Mouse (Mus musculus): Measurements from ENCODE around the gene Brip1. TPM values are rescaled to one million over a fixed set of nuclear protein-coding genes. Genes with fewer than 3 reads are reported as not detected.

The Brip1 gene
- polyA plus RNA-seq, 1 experiment from 2014 or later: 11.1 TPM

- no peaks in the 10 kb centered on the region for H3K27me3 ChIP-seq (ENCODE audit: insufficient read depth, low read length)
- no peak overlapping the region for H3K4me2 ChIP-seq (replicated peaks; ENCODE audit: low read depth, low read length)
- H3K9ac ChIP-seq (replicated peaks; ENCODE audit: low read length): no peak overlapping the region
- ATAC-seq (ENCODE audit: low FRiP score, low TSS enrichment): no peak
- 76% methylated on average over 8 of the region's 8 CpGs for WGBS
- H3K4me3 ChIP-seq (ENCODE audit: low read length): no peak overlapping the region
- H3K4me1 ChIP-seq (ENCODE audit: insufficient read depth, low read length): no peaks in the 10 kb centered on the region
- H3K9me3 ChIP-seq (ENCODE audit: low read length): no peaks in the 10 kb centered on the region
- H3K36me3 ChIP-seq (ENCODE audit: insufficient read depth, low read length): no peaks in the 10 kb centered on the region
- H3K27ac ChIP-seq (ENCODE audit: low read length): no peak overlapping the region
Measured at GRCm38 (mm10) chr11:86050430-86051280, 150.3 kb downstream of the Brip1 start.

GRCm38 (mm10) chr11:86039994-86040393 is 161.0 kb downstream of the Brip1 start:
- no peaks in the 10 kb centered on the region for H3K27me3 ChIP-seq (ENCODE audit: insufficient read depth, low read length)
- no peak overlapping the region for H3K4me2 ChIP-seq (replicated peaks; ENCODE audit: low read depth, low read length)
- H3K9ac ChIP-seq (replicated peaks; ENCODE audit: low read length): no peak overlapping the region
- no peak overlapping the region for H3K27ac ChIP-seq (ENCODE audit: low read length)
- 78% methylated on average over 5 of the region's 5 CpGs for WGBS
- H3K9me3 ChIP-seq (ENCODE audit: low read length): no peaks in the 10 kb centered on the region
- H3K36me3 ChIP-seq (ENCODE audit: insufficient read depth, low read length): no peaks in the 10 kb centered on the region
- ATAC-seq (ENCODE audit: low FRiP score, low TSS enrichment): no peak
- H3K4me3 ChIP-seq (ENCODE audit: low read length): no peak overlapping the region
- no peaks in the 10 kb centered on the region for H3K4me1 ChIP-seq (ENCODE audit: insufficient read depth, low read length)

- no peak overlapping the region for H3K4me2 ChIP-seq (replicated peaks; ENCODE audit: low read depth, low read length)
- H3K4me1 ChIP-seq (ENCODE audit: insufficient read depth, low read length): no peaks in the 10 kb centered on the region
- no peaks in the 10 kb centered on the region for H3K27me3 ChIP-seq (ENCODE audit: insufficient read depth, low read length)
- H3K4me3 ChIP-seq (ENCODE audit: low read length): no peak overlapping the region
- no peaks in the 10 kb centered on the region for H3K36me3 ChIP-seq (ENCODE audit: insufficient read depth, low read length)
- no peaks in the 10 kb centered on the region for H3K9me3 ChIP-seq (ENCODE audit: low read length)
- no peak for ATAC-seq (ENCODE audit: low FRiP score, low TSS enrichment)
- no peak overlapping the region for H3K9ac ChIP-seq (replicated peaks; ENCODE audit: low read length)
- WGBS: 84% methylated on average over 8 of the region's 8 CpGs
- no peak overlapping the region for H3K27ac ChIP-seq (ENCODE audit: low read length)
Measured at GRCm38 (mm10) chr11:86039355-86039754, 161.6 kb downstream of the Brip1 start.

- Histone ChIP-seq H3K4me1 (ENCODE audit: insufficient read depth, low read length) (no peaks in the 10 kb centered on the region), H3K9me3 (ENCODE audit: low read length) (no peaks in the 10 kb centered on the region), H3K27me3 (ENCODE audit: insufficient read depth, low read length) (no peaks in the 10 kb centered on the region), H3K36me3 (ENCODE audit: insufficient read depth, low read length) (no peaks in the 10 kb centered on the region), H3K4me3 (ENCODE audit: low read length) (no peak overlapping the region), H3K4me2 (replicated peaks; ENCODE audit: low read depth, low read length) (no peak overlapping the region), H3K9ac (replicated peaks; ENCODE audit: low read length) (no peak overlapping the region), H3K27ac (ENCODE audit: low read length) (no peak overlapping the region)
- ATAC-seq (ENCODE audit: low FRiP score, low TSS enrichment): no peak
- 81% methylated on average over 13 of the region's 13 CpGs for WGBS
Measured at GRCm38 (mm10) chr11:86038701-86039100, 162.3 kb downstream of the Brip1 start.

- Histone ChIP-seq H3K36me3 (ENCODE audit: insufficient read depth, low read length) (no peaks in the 10 kb centered on the region), H3K27me3 (ENCODE audit: insufficient read depth, low read length) (no peaks in the 10 kb centered on the region), H3K4me1 (ENCODE audit: insufficient read depth, low read length) (peaks cover 6% of the 10 kb centered on the region; the same call in 1 of the 2 replicates), H3K9ac (replicated peaks; ENCODE audit: low read length) (no peak overlapping the region), H3K27ac (ENCODE audit: low read length) (no peak overlapping the region), H3K4me3 (ENCODE audit: low read length) (no peak overlapping the region), H3K4me2 (replicated peaks; ENCODE audit: low read depth, low read length) (no peak overlapping the region), H3K9me3 (ENCODE audit: low read length) (no peaks in the 10 kb centered on the region)
- 46% methylated on average over 4 of the region's 4 CpGs for WGBS
- no peak for ATAC-seq (ENCODE audit: low FRiP score, low TSS enrichment)
Measured at GRCm38 (mm10) chr11:86032910-86033309, 168.1 kb downstream of the Brip1 start.

- Histone ChIP-seq H3K4me1 (ENCODE audit: insufficient read depth, low read length) (peaks cover 9% of the 10 kb centered on the region; the same call in 1 of the 2 replicates), H3K9ac (replicated peaks; ENCODE audit: low read length) (no peak overlapping the region), H3K36me3 (ENCODE audit: insufficient read depth, low read length) (no peaks in the 10 kb centered on the region), H3K4me3 (ENCODE audit: low read length) (no peak overlapping the region), H3K9me3 (ENCODE audit: low read length) (no peaks in the 10 kb centered on the region), H3K27me3 (ENCODE audit: insufficient read depth, low read length) (no peaks in the 10 kb centered on the region), H3K27ac (ENCODE audit: low read length) (no peak overlapping the region), H3K4me2 (replicated peaks; ENCODE audit: low read depth, low read length) (no peak overlapping the region)
- no peak for ATAC-seq (ENCODE audit: low FRiP score, low TSS enrichment)
- WGBS: 23% methylated on average over 5 of the region's 5 CpGs
Measured at GRCm38 (mm10) chr11:86028034-86028433, 173.0 kb downstream of the Brip1 start.

GRCm38 (mm10) chr11:86026556-86027194 is 174.3 kb downstream of the Brip1 start:
- peaks cover 9% of the 10 kb centered on the region; the same call in 1 of the 2 replicates for H3K4me1 ChIP-seq (ENCODE audit: insufficient read depth, low read length)
- H3K27ac ChIP-seq (ENCODE audit: low read length): no peak overlapping the region
- H3K4me2 ChIP-seq (replicated peaks; ENCODE audit: low read depth, low read length): no peak overlapping the region
- no peak overlapping the region for H3K9ac ChIP-seq (replicated peaks; ENCODE audit: low read length)
- ATAC-seq (ENCODE audit: low FRiP score, low TSS enrichment): no peak
- WGBS: 16% methylated on average over 7 of the region's 7 CpGs
- no peak overlapping the region for H3K4me3 ChIP-seq (ENCODE audit: low read length)
- H3K36me3 ChIP-seq (ENCODE audit: insufficient read depth, low read length): no peaks in the 10 kb centered on the region
- no peaks in the 10 kb centered on the region for H3K9me3 ChIP-seq (ENCODE audit: low read length)
- no peaks in the 10 kb centered on the region for H3K27me3 ChIP-seq (ENCODE audit: insufficient read depth, low read length)

- H3K4me2 ChIP-seq (replicated peaks; ENCODE audit: low read depth, low read length): no peak overlapping the region
- H3K36me3 ChIP-seq (ENCODE audit: insufficient read depth, low read length): no peaks in the 10 kb centered on the region
- H3K27ac ChIP-seq (ENCODE audit: low read length): no peak overlapping the region
- no peak overlapping the region for H3K4me3 ChIP-seq (ENCODE audit: low read length)
- peaks cover 3% of the 10 kb centered on the region; the same call in 1 of the 2 replicates for H3K4me1 ChIP-seq (ENCODE audit: insufficient read depth, low read length)
- H3K9ac ChIP-seq (replicated peaks; ENCODE audit: low read length): no peak overlapping the region
- H3K27me3 ChIP-seq (ENCODE audit: insufficient read depth, low read length): no peaks in the 10 kb centered on the region
- WGBS: 58% methylated on average over 4 of the region's 4 CpGs
- ATAC-seq (ENCODE audit: low FRiP score, low TSS enrichment): no peak; the same call in 1 of the 2 replicates
- no peaks in the 10 kb centered on the region for H3K9me3 ChIP-seq (ENCODE audit: low read length)
Measured at GRCm38 (mm10) chr11:86022439-86022838, 178.6 kb downstream of the Brip1 start.

- no peak overlapping the region for H3K4me3 ChIP-seq (ENCODE audit: low read length)
- H3K27ac ChIP-seq (ENCODE audit: low read length): no peak overlapping the region
- no peak overlapping the region for H3K9ac ChIP-seq (replicated peaks; ENCODE audit: low read length)
- no peak for ATAC-seq (ENCODE audit: low FRiP score, low TSS enrichment)
- H3K9me3 ChIP-seq (ENCODE audit: low read length): no peaks in the 10 kb centered on the region
- H3K4me2 ChIP-seq (replicated peaks; ENCODE audit: low read depth, low read length): no peak overlapping the region
- 0 out of 2 replicates have a peak, but pooled peaks cover 2% of the 10 kb centered on the region for H3K27me3 ChIP-seq (ENCODE audit: insufficient read depth, low read length)
- 13% methylated on average over 1 of the region's 1 CpGs for WGBS
- no peaks in the 10 kb centered on the region for H3K36me3 ChIP-seq (ENCODE audit: insufficient read depth, low read length)
- H3K4me1 ChIP-seq (ENCODE audit: insufficient read depth, low read length): 0 out of 2 replicates have a peak, but pooled peaks cover 2% of the 10 kb centered on the region
Measured at GRCm38 (mm10) chr11:86020033-86020432, 181.0 kb downstream of the Brip1 start.

- Histone ChIP-seq H3K9ac (replicated peaks; ENCODE audit: low read length) (no peak overlapping the region), H3K4me2 (replicated peaks; ENCODE audit: low read depth, low read length) (no peak overlapping the region; the same call in 1 of the 2 replicates)
Measured at GRCm38 (mm10) chr11:86016242-86016641, 184.8 kb downstream of the Brip1 start.

More at GRCm38 (mm10) chr11:86016242-86016641, 184.8 kb downstream of the Brip1 start:
- Histone ChIP-seq H3K9me3 (ENCODE audit: low read length) (no peaks in the 10 kb centered on the region), H3K27me3 (ENCODE audit: insufficient read depth, low read length) (0 out of 2 replicates have a peak, but pooled peaks cover 2% of the 10 kb centered on the region), H3K36me3 (ENCODE audit: insufficient read depth, low read length) (no peaks in the 10 kb centered on the region), H3K4me3 (ENCODE audit: low read length) (no peak overlapping the region), H3K27ac (ENCODE audit: low read length) (no peak overlapping the region), H3K4me1 (ENCODE audit: insufficient read depth, low read length) (0 out of 2 replicates have a peak, but pooled peaks cover 2% of the 10 kb centered on the region)
- no peak for ATAC-seq (ENCODE audit: low FRiP score, low TSS enrichment)
- 23% methylated on average over 11 of the region's 11 CpGs for WGBS

All from kidney, embryonic 16.5 days (tissue).